Mouse (Mus musculus): ENCODE data around the gene Zfp609. TPM values are rescaled to one million over a fixed set of nuclear protein-coding genes. Genes with fewer than 3 reads are reported as not detected.
"Not testable (repeated sequence)": the region's sequence is repeated elsewhere in the genome, so short reads cannot be mapped to it uniquely, and the experiment has no call there.

Zfp609 gene
- total RNA-seq, 2 experiments from 2014 or later = 25.1 to 31.1 TPM

GRCm38 (mm10) chr9:65675461-65676357, 151.7 kb downstream of the Zfp609 start:
- no peak for DNase-seq

GRCm38 (mm10) chr9:65672996-65673395, 154.4 kb downstream of the Zfp609 start:
- no peak for DNase-seq

DNA sequence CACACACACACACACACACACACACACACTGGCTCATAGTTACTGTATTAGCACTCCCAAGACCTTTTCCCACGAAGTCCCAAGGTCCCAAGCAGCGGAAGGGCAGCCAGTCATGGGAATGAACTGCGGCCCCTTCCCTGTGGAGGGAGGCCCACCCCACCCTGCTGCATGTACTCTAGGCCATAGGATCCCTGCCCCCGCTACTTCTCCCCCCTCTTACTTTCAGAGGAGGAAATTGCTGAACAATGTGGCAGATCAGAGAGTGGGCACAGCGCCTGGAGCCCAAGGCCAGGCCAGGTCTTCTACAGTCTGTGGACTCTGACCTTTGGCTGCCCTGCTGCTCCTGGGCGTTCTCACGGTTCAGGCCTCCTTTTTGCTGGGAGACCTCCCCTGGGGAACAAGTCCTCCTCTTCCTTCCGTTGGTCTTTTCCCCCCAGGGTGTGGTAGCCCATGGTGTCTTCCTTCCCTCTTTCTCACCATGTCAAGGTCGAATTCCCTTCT, 155.9 kb downstream of the Zfp609 start:
- peak; percentile 87 to 89 for DNase-seq

DNA sequence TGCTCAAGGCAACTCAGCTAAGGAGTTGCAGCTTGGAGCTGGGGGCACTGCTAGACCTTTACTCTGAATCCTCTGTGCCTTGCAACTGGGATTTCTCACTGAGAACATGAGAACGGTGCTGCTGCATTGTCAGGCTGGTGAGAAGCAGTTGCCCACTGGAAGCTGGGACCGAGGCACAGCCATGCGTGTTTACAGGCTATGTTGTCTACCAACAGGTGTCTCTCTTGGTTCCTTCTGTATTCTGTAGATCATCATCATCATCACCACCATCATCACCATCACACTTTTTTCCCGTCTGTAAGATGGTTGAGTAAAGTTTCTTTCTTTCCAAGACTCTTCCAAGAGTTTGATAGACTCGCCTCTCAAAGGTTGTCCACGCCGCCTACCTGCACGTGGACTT, 159.7 kb downstream of the Zfp609 start, which contains the start of gene Oaz2:
Oaz2 (plus strand) TSS at position 301 of the 400 bp plus-strand sequence.
- no peak for DNase-seq

- peak; percentile 79 to 87 for DNase-seq
Observed at GRCm38 (mm10) chr9:65666042-65666441, 161.3 kb downstream of the Zfp609 start.

DNA sequence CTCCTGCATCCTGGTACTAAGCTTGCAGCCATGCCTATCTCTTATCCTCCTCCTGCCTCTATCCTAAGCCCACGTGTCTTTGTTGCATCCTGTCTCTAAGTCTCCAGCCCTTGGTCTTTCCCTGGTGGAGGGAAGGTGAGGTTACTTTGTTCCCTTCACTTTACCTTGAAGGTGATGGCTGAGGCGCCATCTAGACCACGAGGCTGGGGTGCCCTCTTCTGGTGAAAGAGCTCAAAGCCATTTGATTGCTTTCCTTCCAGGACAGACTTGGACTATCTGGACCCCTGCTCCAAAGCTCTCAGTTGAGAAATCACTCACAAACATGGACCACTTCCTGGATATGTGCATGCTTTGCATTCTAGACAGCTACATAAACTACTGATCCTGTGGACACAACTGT, 163.2 kb downstream of the Zfp609 start:
- DNase-seq = peak; percentile 71 to 82

DNA sequence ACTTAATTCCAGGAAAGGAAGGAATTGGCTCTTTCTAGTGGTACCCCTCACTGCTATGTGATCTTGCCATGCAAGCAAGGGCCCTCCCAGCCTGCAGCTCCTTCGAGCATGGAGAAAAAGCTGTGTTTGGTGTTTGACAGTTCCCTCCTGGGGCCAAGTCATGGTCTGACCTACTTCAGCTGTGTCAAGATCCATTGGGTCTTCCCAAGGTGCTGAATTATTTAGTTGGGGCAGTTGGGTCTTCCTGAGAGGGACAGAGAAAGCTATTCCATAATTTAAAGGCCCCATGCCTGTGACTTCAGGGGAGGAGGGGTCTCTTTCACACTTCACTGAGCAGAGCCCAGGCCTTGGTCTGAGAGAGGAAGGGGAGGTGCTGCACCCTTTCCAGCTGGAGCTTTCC, 165.9 kb downstream of the Zfp609 start:
- no peak for DNase-seq

GRCm38 (mm10) chr9:65661029-65661428, 166.3 kb downstream of the Zfp609 start:
- no peak for DNase-seq

DNA sequence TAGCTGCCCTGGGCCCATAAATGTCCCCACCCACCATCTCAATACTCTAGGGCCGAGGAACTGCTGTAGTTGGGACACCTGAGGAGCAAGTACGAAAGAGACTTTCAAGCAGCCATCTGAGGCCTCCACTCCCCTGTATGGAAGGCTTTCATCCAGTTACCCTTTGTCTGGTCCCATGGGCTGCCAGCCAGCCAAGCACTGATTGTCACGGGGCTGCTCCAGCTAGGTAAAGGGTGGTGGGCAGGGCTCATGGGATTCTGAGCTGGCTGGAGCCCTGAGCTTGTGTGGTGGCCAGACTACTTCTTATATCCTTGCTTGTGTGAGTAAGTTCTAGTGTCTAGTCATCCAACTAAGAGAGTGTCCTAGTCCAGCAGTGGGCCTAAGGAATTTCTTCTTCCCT, 170.1 kb downstream of the Zfp609 start:
- peak in 1 of 2 experiments; percentile 49 for DNase-seq

DNA sequence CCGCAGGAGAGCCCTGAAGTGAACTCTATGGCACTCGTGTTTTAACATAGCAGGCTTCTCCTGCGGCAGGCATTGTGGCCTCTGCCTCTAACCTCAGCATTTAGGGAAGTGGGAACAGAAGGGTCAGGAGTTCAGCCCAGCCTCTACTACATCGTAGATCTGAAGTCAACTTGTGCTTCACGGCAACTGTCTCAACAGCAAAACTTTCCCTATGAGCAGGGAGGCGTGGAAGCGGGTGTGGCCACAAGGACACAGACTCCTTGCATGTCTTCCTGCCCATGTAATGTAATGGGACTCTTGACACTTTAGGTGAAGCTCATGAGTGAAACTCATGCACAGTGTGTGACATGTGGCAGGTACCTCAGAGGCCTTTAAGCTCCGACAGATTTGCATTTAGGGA, 171.8 kb downstream of the Zfp609 start:
- DNase-seq = no peak

DNA sequence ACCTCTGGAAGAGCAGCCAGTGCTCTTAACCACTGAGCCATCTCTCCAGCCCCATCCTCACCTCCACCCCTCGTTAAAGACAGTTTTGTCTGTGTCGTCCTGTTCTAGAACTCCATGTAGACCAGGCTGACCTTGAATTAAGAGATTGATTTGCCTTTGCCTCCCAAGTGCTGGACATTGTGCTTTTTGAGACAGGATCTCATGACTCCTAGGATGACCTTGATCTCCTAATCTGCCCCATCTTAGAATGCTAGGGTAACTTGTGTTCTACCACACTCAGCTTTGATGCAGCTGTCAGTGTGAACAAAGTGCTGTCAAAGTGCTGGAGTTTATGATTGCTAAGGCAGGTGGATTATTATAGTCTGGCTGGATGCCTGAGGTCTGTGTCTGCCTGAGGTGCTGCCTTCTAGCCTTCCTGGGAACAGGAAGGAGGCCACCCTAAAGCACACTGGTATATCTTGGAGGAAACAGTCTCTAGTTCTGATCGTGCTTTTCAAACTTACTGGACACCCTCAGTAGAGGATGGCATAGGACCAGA, 172.6 kb downstream of the Zfp609 start:
- DNase-seq = no peak

GRCm38 (mm10) chr9:65653741-65654140, 173.6 kb downstream of the Zfp609 start:
- DNase-seq = no peak

DNA sequence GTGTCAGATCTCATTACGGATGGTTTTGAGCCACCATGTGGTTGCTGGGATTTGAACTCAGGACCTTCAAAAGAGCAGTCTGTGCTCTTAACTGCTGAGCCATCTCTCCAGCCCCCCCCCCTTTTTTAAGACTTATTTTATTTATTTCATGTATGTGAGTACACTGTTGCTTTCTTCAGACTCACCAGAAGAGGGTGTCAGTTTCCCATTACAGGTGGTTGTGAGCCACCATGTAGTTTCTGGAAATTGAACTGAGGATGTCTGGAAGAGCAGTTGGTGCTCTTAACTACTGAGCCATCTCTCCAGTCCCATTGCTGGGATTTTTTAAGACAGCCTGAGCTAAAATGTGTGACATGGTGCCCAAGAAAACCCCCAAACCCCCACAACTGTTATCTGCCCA, 175.4 kb downstream of the Zfp609 start:
- not testable (repeated sequence) for DNase-seq

- no peak for DNase-seq
Observed at GRCm38 (mm10) chr9:65649997-65650396, 177.4 kb downstream of the Zfp609 start.

- no peak for DNase-seq
Observed at GRCm38 (mm10) chr9:65648730-65649129, 178.6 kb downstream of the Zfp609 start.

- DNase-seq = peak in 1 of 2 experiments; percentile 37
Observed at GRCm38 (mm10) chr9:65646782-65647181, 180.6 kb downstream of the Zfp609 start.

DNA sequence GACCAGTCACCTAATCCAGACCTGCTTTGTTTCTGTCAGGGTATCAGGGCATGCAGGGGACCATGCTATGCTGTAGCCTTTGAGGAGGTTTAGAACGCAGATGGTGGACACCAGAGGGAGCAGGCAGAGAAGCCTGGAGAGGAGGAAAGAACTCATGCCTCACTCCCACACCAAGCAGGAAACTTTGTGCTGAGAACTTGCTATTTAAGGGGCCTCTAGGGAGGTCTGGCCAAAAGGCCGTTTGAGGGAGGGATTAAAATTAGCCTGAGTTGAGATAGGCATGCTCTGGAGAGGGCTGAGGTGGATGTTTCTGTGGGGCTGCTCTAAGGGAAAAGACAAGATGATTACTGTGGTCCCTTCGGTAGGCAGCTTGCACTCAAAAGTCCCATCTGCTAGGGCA, 181.4 kb downstream of the Zfp609 start:
- DNase-seq = no peak

GRCm38 (mm10) chr9:65644960-65645359, 182.4 kb downstream of the Zfp609 start:
- DNase-seq = peak; percentile 63 to 64

DNA sequence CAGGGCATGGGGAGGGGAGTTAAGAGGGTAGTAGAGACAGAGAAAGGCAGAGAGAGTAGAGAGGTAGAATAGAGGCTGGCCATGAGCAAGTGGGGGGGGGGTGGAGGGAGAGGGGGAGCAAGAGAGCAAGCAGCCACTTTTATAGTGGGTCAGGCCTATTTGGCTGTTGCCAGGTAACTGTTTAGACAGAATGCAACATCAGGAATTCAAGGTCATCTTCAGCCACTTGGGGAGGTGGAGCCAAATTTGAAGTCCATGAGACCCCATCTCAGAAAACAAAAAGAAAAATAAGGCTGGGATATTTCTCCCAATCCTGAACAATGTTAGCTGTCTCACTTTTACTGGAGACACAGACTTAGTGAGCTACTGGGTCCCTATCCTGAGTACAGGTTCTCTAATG, 184.8 kb downstream of the Zfp609 start:
- DNase-seq = no peak

All from adrenal gland, postnatal 36 days (tissue).